Mouse (Mus musculus) bone marrow macrophage, adult 2 months (primary cell): ENCODE measurements around the gene A1cf. TPM values are rescaled to one million over a fixed set of nuclear protein-coding genes. Genes with fewer than 3 reads are reported as not detected.

Experiments used
- H3K27ac ChIP-seq: 2 replicates; pipeline ENCODE4 v1.5.1; 2012; ENCODE audit warnings: low read depth, low read length; ENCODE audit not compliant: insufficient read depth
- H3K4me1 ChIP-seq: 2 replicates; pipeline ENCODE4 v1.6.1; 2012; ENCODE audit warnings: low read length; ENCODE audit not compliant: control insufficient read depth, insufficient read depth
- H3K4me3 ChIP-seq: 2 replicates; pipeline ENCODE4 v1.5.1; 2012; ENCODE audit warnings: mild to moderate bottlenecking, low read length, moderate library complexity; ENCODE audit not compliant: insufficient read depth
- CTCF ChIP-seq: IDR thresholded peaks from 2 replicates; pipeline ENCODE4 v1.5.1; 2012; ENCODE audit warnings: low read depth, mild to moderate bottlenecking, low read length, moderate library complexity
- POLR2A ChIP-seq: IDR thresholded peaks from 2 replicates; pipeline ENCODE4 v1.6.1; 2012; ENCODE audit warnings: mild to moderate bottlenecking, low read depth, low read length, borderline replicate concordance
- polyA plus RNA-seq: library from polyadenylated mRNA; stranded (reverse); fragments of >200 nt; gene quantifications from 2 replicates; pipeline ENCODE4 v1.2.4, GENCODE M21; 2012; ENCODE audit not compliant: missing spikeins, insufficient read depth, insufficient read length

A1cf gene
- polyA plus RNA-seq, 1 experiment: not detected

DNA sequence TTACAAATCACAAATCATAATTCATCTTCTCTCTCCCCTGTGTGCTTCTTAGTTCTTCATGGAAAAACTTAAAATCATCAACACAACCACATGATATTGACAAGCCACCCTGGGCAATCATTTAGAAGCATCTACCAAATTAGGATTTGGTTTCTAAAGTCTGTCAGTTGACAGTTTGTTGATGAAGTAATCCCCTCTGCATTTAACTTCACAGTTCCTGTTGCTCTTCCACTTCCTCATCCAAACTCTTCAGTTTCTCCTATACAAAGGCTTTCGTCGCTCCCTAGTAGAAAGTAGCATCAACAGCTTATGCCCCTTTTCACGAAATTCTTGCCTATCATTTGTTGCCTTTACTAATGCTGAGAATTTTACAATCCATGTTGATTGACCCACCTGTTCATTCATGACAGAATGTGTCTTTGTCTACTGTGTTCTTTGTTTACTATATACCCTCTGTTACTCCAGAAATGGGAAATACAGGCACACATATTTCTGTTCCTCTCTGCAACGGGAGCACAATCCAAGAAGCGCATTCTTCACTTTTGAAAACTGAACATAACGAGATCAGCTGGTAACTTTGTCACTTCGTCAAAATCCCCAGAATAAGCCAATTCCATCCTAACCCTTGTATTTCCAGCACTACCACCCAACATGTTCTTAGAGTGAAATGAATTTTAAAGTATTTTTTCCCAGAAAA lies 82.4 kb downstream of the A1cf start:
- Histone ChIP-seq H3K4me3 (peak overlapping the region; percentile 37), H3K4me1 (peaks cover 52% of the 10 kb centered on the region), H3K27ac (peak overlapping the region; percentile 93)
- TF ChIP-seq CTCF: no peak
- TF ChIP-seq POLR2A: no peak

DNA sequence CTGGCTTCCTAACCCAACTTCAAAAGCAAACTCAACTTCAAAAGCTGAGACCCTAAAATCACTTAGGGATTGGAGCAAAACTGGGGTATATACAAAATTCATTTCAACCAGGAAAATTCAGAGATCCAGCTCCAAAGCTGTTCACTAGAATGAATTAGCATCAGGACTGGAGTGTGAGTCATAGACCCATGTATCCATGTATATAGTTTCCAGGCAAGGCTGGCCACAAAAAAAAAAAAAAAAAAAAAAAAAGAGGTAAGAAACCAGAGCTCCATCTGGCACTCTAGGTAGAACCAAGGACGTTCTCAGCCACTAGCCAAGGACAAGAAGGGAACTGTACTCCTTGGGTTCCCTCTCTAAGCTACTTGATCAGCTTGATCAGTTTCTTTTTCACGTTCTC lies 85.2 kb downstream of the A1cf start:
- Histone ChIP-seq H3K4me1 (peaks cover 52% of the 10 kb centered on the region), H3K4me3 (no peak overlapping the region), H3K27ac (no peak overlapping the region)
- no peak for TF ChIP-seq POLR2A
- TF ChIP-seq CTCF: no peak

DNA sequence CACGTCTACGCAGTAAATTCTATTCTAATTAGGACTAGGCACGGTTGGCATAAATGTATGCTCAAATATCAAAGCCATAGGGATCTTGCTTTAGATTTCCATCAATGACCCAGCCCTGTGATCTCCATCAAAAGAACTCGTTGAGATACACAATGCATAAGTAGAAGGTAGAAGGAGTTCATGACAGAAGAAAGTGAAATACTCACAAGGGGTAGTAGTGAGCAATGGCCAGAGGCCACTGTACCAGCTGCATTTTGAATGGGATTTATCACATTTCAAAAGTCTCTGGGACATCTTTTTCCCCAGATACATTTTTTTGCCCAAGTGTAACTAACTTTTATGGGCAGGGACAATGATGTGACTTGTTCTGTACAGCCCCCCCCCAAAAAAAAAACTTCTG lies 85.7 kb downstream of the A1cf start:
- peaks cover 50% of the 10 kb centered on the region for H3K4me1 ChIP-seq
- no peak overlapping the region for H3K27ac ChIP-seq
- no peak overlapping the region for H3K4me3 ChIP-seq
- TF ChIP-seq CTCF: no peak
- no peak for TF ChIP-seq POLR2A

DNA sequence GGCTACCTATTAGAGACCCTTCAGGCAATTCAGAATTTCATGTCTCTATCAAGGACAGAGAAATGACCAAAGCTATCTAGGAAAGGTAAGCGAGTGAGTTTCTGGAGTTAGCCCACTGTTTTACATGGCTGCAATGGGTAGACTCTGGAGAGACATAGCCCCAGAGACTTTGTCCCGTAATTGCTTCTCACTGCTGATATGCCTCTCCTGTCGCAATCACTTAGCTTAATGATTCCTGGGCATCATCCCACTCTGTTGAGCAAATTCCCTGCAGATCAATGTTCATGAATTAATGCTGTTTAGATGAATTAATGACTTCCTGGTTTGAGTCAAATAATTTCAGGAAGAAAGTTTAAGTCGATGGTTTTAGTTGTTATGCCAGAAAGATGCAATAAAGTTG lies 86.1 kb downstream of the A1cf start:
- Histone ChIP-seq H3K4me3 (no peak overlapping the region), H3K27ac (no peak overlapping the region), H3K4me1 (peaks cover 50% of the 10 kb centered on the region)
- TF ChIP-seq POLR2A (no peak), CTCF (no peak)

DNA sequence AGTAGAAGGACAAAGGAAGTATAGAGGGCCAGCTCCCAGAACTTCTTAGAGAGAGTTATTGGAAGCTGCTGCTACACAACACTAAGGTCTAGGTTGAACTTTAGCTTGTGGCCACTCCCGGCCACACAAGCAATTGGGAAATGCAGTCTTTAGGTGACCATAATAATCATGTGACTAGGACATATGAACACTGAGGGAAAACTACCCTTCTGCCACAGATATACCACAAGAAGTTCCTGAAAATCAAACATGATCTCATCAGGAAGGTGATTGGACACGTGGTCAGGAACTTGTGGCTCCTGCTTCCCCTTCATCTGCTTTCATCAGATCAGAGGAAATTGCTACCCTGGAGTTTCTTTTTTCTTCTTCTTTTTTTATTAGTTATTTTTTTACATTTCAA lies 87.8 kb downstream of the A1cf start:
- TF ChIP-seq POLR2A (no peak), CTCF (no peak)
- Histone ChIP-seq H3K4me1 (peaks cover 51% of the 10 kb centered on the region), H3K4me3 (no peak overlapping the region), H3K27ac (peak overlapping the region; percentile 79)

DNA sequence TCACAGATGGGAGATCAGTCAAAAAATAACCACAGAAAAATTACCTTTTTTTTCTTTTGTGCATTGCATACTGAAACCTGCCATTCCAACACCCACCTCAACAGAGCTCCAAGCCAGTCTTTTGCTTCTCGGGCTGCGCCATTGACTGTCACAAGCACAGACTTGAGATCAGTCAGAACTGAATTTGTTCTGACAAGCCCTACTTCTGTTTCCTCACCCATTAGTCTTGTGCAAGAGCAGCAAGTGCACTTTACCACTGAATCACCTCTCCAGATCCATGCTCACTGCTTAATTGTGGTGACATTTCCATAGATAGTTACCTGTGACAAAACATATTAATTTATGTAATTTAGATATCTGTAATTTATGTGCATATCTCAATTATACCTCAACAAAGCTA lies 91.9 kb downstream of the A1cf start:
- H3K4me3 ChIP-seq: no peak overlapping the region
- no peak overlapping the region for H3K27ac ChIP-seq
- peaks cover 45% of the 10 kb centered on the region for H3K4me1 ChIP-seq
- no peak for TF ChIP-seq POLR2A

DNA sequence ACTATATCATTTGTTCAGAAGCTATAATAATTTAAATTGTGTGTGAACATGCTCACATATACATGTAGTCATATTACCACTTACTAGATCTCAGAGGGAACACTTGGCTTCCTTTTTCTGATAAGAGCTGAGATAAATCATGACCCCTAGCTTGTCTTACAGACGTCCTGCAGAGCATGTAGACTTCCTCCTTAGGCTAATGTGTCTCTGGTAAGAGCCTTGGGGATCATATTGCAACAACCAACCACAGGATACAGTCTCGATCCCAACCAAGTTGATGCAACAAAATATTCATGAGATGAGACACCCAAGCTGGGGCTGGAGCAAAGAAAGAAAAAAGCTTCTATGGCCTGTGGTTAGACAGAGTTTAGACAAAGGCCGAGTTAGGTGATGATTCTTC lies 94.6 kb downstream of the A1cf start:
- Histone ChIP-seq H3K27ac (no peak overlapping the region), H3K4me1 (peaks cover 31% of the 10 kb centered on the region), H3K4me3 (no peak overlapping the region)
- TF ChIP-seq POLR2A: no peak
- no peak for TF ChIP-seq CTCF

DNA sequence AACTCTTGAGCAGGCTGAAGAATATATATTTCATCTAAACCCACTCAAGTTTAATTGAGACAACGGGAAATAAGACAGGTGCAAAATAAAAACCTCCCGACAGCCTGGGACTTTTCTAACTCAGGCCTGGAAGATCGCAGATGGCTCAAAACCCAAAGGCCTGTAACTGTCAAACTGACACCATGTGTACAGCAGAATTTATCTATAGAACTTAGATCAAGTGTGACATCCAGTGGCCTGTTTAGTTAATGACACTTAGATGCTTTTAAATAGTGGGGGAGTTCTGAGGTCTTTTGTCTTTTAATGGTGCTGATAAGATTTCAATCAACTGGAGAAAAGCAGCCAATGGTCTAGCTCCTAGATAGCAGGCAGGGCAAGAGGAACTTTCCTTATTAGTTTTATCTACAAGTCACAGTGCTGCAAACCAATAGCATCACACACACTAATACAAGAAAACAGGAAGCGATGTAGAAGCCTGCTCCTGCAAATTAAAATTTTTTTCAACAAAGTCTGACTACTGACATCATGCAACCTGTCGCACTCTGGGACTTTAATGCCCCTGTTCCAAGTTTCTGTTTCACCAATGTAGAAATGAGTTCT lies 99.5 kb downstream of the A1cf start:
- H3K4me1 ChIP-seq: peaks cover 21% of the 10 kb centered on the region
- no peak for TF ChIP-seq POLR2A
- no peak for TF ChIP-seq CTCF
- H3K27ac ChIP-seq: no peak overlapping the region
- H3K4me3 ChIP-seq: no peak overlapping the region

DNA sequence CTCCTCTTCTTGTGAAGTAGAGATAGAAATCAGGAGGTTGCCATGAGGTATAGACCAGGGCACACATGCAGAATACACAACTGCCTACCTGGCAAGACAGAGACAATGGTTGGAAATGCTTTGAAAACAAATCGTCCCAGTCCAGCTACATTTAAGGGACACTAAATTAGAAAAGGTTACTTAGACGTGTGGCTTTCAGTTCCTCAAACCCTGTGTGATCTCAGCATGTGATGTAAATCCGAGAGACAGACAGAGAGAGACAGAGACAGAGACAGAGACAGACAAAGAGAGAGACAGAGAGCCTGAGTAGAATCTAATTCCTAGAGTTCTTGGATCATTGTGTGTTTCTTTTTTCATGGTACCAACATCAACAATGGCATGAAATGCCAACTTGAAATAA lies 102.8 kb downstream of the A1cf start:
- TF ChIP-seq POLR2A: no peak
- TF ChIP-seq CTCF: no peak
- H3K4me3 ChIP-seq: no peak overlapping the region
- peaks cover 19% of the 10 kb centered on the region for H3K4me1 ChIP-seq
- no peak overlapping the region for H3K27ac ChIP-seq

DNA sequence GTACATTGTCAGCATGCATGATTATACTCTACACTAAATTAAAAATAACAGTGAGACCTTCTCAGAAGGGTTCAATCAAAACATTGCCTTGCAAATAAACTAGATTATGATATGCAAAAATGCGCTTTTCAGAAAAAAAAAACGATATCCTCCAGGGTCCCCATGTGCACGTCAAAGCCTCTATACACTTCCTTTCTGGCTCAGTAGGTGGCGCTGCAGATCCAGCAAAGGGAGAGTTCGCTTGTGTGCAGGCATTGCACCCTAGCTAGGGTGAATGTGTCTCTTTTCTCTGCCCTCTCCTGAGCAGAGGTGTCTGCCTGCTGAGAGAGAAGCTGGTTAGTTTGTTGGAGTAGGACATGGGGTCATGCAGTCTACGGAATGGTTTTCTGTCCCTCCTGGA lies 103.4 kb downstream of the A1cf start:
- H3K4me1 ChIP-seq: peaks cover 19% of the 10 kb centered on the region
- H3K27ac ChIP-seq: no peak overlapping the region
- H3K4me3 ChIP-seq: no peak overlapping the region
- TF ChIP-seq POLR2A: no peak
- TF ChIP-seq CTCF: peak; percentile 82
